Mouse (Mus musculus) adrenal gland, adult 8-10 months (tissue): ENCODE results near the gene Runx1. TPM values are rescaled to one million over a fixed set of nuclear protein-coding genes. Genes with fewer than 3 reads are reported as not detected.

Source experiments
- DNase-seq: peaks from one replicate; pipeline ENCODE4 v3.0.0; 2022
- total RNA-seq, 4 experiments: library from RNA; stranded (reverse); gene quantifications; 2 replicates each; pipeline ENCODE4 v1.2.4; 2022

Runx1 gene
- total RNA-seq, 4 experiments from 2014 or later, result 4.1 to 7.8 (median 5.3) TPM

DNA sequence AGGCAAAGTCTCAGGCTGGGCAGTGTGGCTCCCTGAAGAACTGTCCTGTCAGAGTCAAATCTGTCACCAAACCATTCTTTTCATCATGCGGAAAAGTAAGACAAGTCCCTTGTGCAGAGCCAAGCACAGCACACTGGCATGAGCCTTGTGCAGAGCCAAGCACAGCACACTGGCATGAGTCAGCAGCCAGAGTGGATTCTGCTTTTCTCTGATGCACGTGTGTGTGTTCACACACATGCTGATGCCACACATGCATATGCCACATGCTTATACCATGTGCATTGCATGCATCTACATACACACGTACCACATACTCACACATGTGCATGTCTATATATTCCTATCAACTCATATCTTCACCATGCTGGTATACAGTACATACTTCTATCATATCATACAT lies 174.7 kb downstream of the Runx1 start:
- DNase-seq, result no peak

DNA sequence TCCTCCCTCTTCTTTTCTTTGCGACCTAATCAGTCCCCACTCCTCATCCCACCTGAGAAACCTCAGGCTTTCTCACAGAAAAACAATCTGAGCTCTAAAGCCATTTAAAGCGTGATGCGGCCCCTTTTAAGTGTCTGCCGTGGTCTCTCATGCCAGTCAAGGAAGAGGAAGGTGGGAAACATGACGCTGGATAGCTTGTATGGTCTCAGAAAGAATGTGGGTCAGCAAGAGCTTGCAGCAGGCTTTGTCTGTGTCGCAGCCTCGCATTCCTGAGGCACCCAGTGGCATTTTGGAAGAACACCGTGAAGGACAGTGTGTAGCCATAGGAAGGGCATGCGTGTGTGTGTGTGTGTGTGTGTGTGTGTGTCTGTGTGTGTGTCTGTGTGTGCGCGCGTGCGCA lies 179.8 kb downstream of the Runx1 start:
- no peak for DNase-seq

DNA sequence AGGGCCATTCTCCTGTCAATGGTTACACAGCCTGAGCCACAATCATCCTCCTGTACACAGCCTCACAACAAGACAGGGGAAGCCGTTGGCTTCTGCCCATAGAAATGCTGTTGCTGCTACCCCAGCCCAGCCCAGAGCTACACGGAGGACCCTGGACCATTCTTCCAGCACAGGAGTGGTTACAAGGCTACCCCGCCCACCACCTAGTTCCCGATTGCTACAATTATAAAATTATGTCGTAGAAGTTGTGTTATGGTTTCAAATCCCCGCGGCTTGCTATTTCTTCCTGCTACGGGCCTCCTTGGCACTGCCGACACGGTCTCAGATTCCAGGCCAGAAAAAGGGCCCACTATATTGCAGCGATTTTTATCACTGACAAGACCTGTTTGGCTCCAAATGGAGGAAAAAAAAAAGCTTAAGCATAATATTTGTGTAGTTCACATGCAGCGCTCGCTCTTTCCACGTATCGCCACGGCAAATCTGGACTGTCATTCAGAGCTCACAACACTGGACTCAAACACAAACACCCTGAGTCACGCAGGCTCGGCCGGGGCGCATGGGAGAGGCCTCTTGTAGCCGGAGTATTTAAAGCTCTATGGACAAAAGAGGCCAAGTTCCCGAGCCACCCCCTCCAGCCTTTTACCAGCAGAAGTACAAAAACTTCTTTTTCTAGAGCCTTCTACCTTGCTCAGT lies 180.4 kb downstream of the Runx1 start:
- DNase-seq, result no peak

DNA sequence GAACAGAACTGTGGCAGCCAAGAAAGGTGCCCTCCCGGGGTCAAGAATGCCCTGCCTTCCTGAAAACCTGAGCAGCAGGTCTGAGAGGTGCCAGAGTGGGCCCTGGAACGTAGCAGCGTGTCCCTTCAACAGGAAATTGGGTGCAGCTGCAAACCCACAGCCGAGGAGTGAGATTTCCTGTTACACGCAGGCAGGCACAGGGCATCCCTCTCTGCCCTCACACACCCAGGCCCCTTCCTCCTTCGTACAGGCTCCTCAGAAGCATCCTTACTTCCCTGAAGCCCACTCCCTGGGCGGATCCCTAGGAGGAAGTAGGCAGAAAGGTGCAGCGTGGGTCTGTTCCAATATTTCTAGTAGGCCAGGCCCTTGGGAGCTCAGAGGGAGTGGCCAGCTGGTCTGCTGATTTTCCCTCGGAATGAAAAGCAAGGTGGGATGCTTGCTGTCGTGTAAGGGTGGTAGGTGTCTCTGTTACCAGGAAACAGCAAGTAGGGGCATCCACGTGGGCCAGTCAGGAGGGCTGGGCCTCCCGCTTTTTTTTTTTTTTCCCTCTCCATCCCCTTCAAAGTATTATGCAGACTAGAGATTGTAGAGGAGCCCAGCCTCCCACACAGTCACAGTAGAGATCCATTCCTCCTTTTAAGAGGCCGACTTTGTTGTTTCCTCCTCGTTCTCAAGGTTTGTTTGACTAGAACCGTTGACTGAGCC lies 181.1 kb downstream of the Runx1 start:
- no peak for DNase-seq

DNA sequence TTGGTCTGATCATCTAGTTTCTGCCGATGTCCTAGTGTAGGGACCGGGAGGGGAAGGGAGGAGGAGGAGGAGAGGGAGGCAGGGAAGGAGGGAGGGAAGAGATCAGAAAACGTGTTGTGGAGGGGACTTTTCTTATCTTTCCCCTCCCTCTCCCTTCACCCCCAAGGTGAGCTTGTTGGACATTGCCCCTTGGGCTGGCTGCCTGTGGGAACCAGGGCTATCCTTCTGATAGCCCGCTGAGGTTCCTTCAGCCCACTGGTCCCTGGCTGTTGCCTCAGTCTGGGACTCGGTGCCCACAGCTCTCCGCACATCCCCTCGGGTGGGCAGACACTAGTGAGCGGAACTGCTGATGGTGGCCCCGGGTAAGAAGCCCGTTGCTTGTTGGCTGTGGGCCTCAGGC lies 181.6 kb downstream of the Runx1 start:
- DNase-seq, result no peak

DNA sequence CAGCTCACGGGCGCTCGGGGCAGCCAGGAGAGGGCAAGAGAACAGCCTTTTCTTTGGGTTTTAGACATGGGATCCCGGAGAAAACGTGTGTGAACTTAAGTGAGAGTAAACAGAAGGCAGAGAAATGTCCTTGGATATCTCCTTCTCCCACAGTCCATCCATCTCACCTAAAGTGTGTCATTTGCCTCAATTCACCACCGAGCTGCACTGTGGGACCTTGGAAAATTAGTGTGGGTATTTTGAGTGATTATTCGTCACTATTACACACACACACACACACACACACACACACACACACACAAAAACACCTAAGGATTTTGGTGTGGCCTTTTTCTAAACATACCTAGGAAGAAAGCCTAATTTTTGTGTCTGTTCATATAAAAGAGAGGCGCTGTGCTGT lies 183.7 kb downstream of the Runx1 start:
- no peak for DNase-seq

DNA sequence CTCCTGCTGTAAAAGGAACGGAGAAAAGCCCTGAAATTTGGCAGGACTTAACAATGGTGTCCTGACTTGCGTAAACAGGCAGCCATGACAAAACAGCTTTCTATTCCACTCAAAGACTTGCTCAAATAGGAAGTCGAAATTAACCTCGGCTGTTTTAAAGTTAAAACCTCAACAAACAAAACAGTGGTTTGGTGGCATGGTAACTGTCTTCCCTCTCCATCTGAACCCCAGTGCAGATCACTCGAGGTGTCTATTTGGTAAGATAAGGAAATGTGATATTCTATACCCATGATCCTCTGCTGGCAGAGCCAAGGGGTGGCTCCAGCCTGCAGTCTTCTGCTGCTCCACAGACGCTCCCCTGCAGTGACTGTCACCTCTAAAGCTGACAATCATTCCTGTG lies 184.9 kb downstream of the Runx1 start:
- DNase-seq, result no peak

GRCm38 (mm10) chr16:92639093-92639492 lies 186.9 kb downstream of the Runx1 start:
- DNase-seq, result no peak

DNA sequence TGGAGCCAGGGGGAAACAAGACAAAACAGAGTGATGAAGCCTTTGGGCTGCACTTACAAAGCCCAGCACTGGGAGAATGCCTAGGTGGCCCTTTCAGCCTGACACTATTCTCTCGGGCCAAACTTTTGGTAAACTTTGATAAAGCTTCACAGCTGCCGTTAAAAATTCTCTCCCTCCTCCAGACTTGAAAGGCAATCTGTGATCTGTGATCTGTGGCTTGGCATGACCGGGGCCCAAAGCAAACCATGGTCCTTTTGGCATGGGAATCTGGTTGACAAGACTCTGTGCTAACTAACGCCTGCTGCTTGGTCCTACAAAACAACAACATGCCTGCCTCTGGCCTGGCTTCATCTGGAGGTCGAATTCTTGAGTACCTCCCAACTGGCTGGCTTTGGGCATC lies 188.9 kb downstream of the Runx1 start:
- DNase-seq, result no peak

GRCm38 (mm10) chr16:92632115-92632763 lies 193.7 kb downstream of the Runx1 start:
- DNase-seq, result no peak

- DNase-seq, result no peak
Measured at GRCm38 (mm10) chr16:92631637-92632036, 194.3 kb downstream of the Runx1 start.

DNA sequence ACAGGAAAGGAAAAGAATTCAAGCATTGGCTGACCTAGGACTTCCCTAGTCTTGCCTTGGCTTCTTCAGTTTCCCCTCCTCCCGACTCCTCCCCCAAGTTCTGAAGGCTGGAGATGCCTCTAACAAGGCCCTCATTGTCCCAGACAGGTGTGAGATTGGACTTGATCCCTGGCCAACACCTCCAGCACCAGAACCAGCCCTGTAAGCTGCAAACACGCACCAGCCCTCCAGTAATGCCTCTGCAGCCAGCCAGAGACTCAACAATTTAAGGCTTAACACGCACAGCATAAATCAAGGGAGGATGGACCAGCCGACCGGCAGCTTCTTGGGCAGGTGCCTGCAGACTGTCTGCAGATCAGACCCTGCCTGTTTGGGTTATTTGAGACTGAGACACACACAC lies 195.0 kb downstream of the Runx1 start:
- no peak for DNase-seq

DNA sequence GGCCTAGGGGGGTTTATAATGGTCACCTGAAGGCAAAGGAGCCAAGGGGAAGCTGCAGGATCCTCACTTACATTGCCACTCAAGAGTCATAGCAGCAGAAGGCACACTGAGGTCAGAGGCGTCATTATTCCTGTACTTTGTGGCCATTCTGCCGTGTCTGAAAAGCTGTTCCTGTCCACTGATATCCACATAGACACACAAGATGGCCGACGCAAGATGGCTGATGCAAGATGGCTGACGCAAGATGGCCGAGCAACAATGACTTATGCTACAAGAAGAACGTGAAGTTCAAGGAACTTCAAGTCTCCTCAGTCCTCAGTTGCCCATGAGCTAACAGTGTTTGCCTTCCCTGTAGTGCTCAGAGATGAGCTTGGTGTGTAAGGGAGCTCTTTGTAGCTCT lies 196.1 kb downstream of the Runx1 start:
- no peak for DNase-seq

GRCm38 (mm10) chr16:92627262-92627661 lies 198.7 kb downstream of the Runx1 start:
- peak; percentile 16 for DNase-seq

DNA sequence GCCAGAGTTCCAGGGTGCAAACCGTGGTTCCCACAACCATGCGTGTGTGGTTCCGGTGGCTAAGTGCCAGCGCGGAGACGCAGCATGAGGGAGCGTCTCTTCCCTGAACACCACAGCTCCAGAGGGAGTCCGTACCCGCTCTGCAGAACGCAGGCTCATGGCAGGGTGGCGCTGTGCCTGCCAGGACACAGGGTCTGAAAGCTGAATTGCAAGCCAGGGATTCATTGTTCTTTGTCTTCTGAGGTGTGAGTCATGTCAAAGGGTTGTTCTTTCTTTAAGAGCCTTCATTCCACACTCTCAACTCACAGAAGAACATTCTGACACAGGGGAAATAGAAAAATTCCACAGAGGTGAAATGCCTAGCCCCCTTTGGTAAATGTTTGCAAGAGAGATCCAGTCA lies 202.0 kb downstream of the Runx1 start:
- DNase-seq, result no peak

DNA sequence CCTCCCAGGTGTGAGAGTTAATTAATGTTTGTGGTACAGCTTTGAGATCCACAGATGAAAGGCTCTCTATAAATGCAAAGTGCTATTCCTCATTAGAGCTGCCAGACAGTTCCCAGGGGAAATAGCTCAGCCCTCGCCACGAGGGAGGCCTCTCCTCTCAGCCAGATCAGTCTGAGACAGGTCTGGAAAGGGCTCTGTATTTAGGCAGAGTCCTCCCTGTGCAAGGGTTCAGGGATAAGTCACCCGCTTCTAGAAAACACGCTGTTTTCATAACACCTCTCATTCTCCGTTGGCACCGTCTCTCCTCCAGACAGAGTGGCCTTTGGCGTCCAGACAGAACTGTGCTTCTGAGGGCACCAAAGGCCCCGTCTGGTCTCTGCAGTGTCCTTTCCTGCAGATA lies 204.1 kb downstream of the Runx1 start:
- DNase-seq, result no peak

- DNase-seq, result no peak
Measured at GRCm38 (mm10) chr16:92620841-92621518, 205.0 kb downstream of the Runx1 start.

DNA sequence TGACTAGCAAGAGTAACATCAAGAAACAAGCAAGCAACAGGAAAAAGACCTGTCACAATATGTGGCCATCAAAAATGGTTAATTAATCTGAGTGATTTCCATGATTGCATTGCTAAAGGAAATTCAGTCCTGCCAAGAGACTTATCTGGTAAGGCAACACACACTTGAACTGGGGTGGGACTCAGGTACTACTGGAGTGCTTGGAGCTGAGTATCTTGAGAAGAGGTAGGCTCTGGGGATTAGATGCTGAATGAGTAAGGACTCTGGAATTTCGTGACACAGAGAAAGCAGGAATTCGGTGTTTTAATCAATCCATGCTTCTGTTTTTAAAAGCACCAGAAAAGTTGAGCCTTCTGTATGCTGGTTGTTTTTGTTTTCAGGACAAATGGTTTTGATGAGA lies 209.1 kb downstream of the Runx1 start:
- no peak for DNase-seq

- no peak for DNase-seq
Measured at GRCm38 (mm10) chr16:92615234-92615799, 210.6 kb downstream of the Runx1 start.

- DNase-seq, result no peak
Measured at GRCm38 (mm10) chr16:92612546-92612945, 213.4 kb downstream of the Runx1 start.

DNA sequence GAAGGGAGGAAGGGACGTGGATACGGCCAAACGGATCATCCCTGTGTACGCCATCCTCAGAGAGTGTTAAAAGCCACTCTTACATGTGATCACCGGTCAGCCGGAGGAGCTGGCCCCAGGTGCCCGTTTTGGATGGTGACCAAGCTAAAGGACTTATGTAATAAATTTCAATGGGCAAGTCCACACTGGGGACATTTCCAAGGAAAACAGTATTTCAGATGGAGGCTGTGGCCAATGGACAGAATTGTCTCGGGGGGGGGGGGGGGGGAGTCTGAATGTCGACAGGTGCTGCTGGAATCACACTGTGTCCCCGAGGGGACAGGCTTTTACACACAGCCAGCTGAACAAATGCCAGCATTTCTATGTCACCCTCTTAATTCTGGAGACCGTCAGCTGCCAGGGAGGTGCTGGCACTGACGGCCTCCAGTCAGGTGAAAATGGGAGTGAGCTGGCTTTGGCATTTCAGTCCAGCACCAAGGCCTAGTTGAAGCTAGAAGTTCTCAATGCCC lies 214.3 kb downstream of the Runx1 start:
- DNase-seq, result no peak

DNA sequence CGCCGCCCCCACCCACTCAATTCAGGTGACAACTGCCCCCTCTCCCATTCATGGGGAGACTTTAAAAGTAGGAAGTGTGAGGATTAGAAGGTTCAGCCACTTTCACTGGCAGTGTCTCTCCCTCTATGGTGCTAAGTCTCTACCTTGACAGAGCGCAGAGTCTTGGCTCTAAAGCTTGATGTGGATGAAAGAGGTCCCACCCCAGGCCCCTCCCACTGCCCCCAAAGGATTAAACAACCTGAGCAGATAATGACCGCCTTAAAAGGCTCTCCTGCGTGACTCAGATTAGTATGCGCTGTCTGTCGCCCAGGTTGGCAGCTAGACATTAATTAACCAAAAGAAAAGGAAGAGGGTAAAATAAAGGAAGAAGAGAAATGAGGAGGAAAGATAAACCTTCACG lies 215.5 kb downstream of the Runx1 start:
- DNase-seq, result no peak

- DNase-seq, result no peak
Measured at GRCm38 (mm10) chr16:92609717-92610077, 216.3 kb downstream of the Runx1 start.
